Mouse (Mus musculus) heart, embryonic 10.5 days (tissue): ENCODE measurements around the gene B230217C12Rik. TPM values are rescaled to one million over a fixed set of nuclear protein-coding genes. Genes with fewer than 3 reads are reported as not detected.

Source experiments
- DNase-seq: peaks from one replicate; pipeline ENCODE4 v3.0.0-alpha.2; 2017; ENCODE audit warnings: low spot score
- H3K27ac ChIP-seq: fragments of 300-500 bp; sonication (generic); 2 replicates; pipeline ENCODE4 v1.5.1; 2016; ENCODE audit warnings: mild to moderate bottlenecking
- H3K27me3 ChIP-seq: fragments of 300-500 bp; sonication (generic); 2 replicates; pipeline ENCODE4 v1.6.1; 2016; ENCODE audit warnings: mild to moderate bottlenecking; ENCODE audit not compliant: poor library complexity, insufficient read depth, severe bottlenecking
- H3K36me3 ChIP-seq: fragments of 300-500 bp; sonication (generic); 2 replicates; pipeline ENCODE4 v1.6.1; 2016; ENCODE audit warnings: mild to moderate bottlenecking, moderate library complexity
- H3K4me1 ChIP-seq: fragments of 300-500 bp; sonication (generic); 2 replicates; pipeline ENCODE4 v1.6.1; 2016; ENCODE audit warnings: mild to moderate bottlenecking
- H3K4me3 ChIP-seq: fragments of 300-500 bp; sonication (generic); 2 replicates; pipeline ENCODE4 v1.5.1; 2016; ENCODE audit warnings: mild to moderate bottlenecking, moderate library complexity
- H3K9me3 ChIP-seq: fragments of 300-500 bp; sonication (generic); 2 replicates; pipeline ENCODE4 v1.6.1; 2016; ENCODE audit warnings: mild to moderate bottlenecking, moderate library complexity
- WGBS: fragments of 180-500 bp; shearing (Covaris S2); methylation state at CpG from one replicate; pipeline ENCODE4 v1.1.7; 2016; 5-methylcytosine and 5-hydroxymethylcytosine counted together
- polyA plus RNA-seq: library from polyadenylated mRNA; unstranded; fragments of >200 nt; fragmentation: Nextera tagmentation; extraction: Ambion mirVana; gene quantifications from 2 replicates; pipeline ENCODE4 v1.2.1, GENCODE M21; 2016

B230217C12Rik gene
- polyA plus RNA-seq, result 9.2 and 9.6 TPM in 2 replicates

DNA sequence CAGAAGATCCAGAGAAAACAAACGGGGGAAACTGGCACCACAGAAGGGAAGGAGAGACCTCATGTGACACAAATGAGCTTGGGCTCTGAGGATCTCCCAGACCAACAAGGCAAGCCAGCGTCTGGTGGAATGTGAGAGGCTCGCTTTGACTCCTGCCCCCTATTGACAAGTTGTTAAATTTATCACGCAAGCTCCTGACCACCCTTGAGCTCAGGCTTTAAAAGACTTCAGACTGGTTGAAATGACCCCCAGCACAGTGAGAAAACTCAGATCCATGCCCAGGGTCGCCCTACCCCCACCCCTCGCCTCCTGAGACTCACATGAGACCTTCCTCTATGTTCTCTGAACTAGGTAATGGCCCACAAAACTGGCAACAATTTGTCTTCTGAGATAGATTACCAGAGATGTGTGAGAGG is at the start of gene B230217C12Rik:
TSS of gene B230217C12Rik (plus strand) at position 242 of the 416 bp plus-strand sequence.
- Histone ChIP-seq H3K27me3 (no peaks in the 10 kb centered on the region), H3K27ac (peak within 1 kb of the TSS; percentile 89), H3K4me1 (peaks cover 30% of the 10 kb centered on the region), H3K4me3 (peak within 1 kb of the TSS; percentile 67), H3K9me3 (no peaks in the 10 kb centered on the region), H3K36me3 (peaks cover 27% of the 10 kb centered on the region)
- DNase-seq, result no peak
- 1% methylated on average over 6 of the region's 6 CpGs for WGBS

DNA sequence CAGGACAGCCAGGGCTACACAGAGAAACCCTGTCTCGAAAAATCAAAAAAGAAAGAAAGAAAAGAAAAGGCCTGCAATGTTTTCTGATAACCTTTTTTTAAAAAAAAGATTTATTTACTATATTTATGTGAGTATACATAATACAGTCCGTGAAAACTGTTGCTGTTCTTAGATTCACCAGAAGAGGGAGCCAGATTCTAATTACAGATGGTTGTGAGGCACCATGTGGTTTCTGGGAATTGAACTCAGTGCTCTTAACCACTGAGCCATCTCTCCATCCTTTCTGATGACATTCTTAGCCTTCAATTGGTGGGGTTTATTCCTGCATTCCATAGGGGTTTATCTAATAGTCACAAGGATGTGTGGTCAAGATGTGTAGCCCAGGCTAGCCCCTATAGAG is 47.4 kb upstream of the B230217C12Rik start:
- H3K27ac ChIP-seq, result no peak overlapping the region
- no peaks in the 10 kb centered on the region for H3K36me3 ChIP-seq
- H3K4me1 ChIP-seq, result peaks cover 6% of the 10 kb centered on the region; the same call in 1 of the 2 replicates
- H3K9me3 ChIP-seq, result no peaks in the 10 kb centered on the region
- no peak overlapping the region for H3K4me3 ChIP-seq
- H3K27me3 ChIP-seq, result no peaks in the 10 kb centered on the region
- DNase-seq, result no peak
- 6% methylated on average over 2 of the region's 2 CpGs for WGBS

DNA sequence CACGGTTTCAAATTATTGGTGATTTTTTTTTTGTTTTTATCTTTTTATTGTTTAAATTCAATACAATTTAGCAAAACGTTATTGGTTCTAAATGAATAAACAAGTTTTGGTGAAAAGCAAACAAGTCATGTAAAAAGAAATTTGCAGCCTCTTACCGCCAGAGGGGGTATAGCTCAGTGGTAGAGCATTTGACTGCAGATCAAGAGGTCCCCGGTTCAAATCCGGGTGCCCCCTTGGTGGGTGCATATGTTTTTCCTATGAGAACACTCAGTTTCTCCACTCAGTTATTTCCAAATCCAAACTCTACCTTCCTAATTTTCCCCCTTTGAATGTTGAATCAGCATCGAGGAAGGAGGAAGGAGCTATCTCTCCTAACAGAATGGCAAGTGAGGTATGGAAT is 43.7 kb upstream of the B230217C12Rik start:
- 4% methylated on average over 6 of the region's 6 CpGs for WGBS
- no peak overlapping the region for H3K4me3 ChIP-seq
- H3K27me3 ChIP-seq, result no peaks in the 10 kb centered on the region
- peak; percentile 79 for DNase-seq
- no peaks in the 10 kb centered on the region for H3K9me3 ChIP-seq
- H3K4me1 ChIP-seq, result peaks cover 24% of the 10 kb centered on the region
- no peak overlapping the region for H3K27ac ChIP-seq
- H3K36me3 ChIP-seq, result no peaks in the 10 kb centered on the region

DNA sequence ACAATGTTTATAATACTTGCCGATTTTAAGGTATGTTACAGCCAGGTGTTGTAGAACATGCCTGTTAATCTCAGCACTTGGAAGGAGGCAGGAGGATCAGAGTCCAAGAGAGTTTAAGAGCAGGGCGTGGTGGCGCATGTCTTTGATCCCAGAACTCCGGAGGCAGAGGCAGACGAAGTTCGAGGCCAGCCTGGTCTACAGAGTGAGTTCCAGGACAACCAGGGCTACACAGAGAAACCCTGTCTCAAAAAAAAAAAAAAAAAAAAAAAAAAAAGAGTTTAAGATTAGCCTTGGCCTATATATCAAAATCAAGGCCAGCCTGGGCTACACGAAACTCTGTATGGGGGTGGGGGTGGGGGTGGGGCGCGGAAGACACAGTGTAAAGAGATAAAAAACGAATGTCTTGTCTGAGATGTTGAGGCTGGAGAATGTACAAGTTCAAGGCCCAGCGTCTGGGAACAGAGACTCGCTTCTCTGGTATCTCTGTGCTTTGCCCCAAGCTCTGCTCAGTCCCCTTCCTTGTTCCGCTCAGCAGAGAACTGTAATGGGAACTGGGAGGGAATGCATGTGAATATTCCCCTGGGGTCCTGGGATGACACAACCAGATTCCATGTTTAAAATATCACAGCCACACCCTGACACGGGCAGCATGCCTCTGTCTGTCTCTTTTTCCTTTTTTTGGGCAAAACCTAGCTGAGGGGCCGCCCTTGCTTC is 43.1 kb upstream of the B230217C12Rik start:
- Histone ChIP-seq H3K9me3 (no peaks in the 10 kb centered on the region), H3K36me3 (no peaks in the 10 kb centered on the region), H3K4me3 (peak overlapping the region; percentile 97), H3K27me3 (no peaks in the 10 kb centered on the region), H3K4me1 (peaks cover 30% of the 10 kb centered on the region), H3K27ac (no peak overlapping the region; the same call in 1 of the 2 replicates)
- DNase-seq, result no peak
- WGBS, result 50% methylated on average over 15 of the region's 15 CpGs

DNA sequence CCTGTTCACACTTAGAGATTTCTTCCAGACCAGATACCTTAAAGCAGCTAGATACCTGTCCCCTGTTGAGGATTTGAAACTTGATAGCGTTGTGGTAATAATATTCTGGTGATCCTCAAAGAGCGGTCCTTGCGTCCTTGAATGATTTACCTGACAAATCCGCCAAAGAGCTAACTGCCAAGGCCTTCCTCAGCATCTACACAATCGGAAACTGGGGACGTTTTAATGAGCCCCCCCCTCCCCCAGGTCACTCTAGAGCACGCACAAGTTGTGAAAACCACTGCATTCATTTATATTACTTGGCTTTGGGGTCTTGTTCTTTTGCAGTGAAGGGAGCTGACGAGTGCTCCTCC is 42.5 kb upstream of the B230217C12Rik start:
- Histone ChIP-seq H3K9me3 (no peaks in the 10 kb centered on the region), H3K4me1 (peaks cover 32% of the 10 kb centered on the region), H3K36me3 (no peaks in the 10 kb centered on the region), H3K27me3 (no peaks in the 10 kb centered on the region), H3K4me3 (peak overlapping the region; percentile 97), H3K27ac (0 out of 2 replicates have a peak overlapping the region, but pooled peaks have one; percentile 1)
- WGBS, result 34% methylated on average over 8 of the region's 8 CpGs
- no peak for DNase-seq

DNA sequence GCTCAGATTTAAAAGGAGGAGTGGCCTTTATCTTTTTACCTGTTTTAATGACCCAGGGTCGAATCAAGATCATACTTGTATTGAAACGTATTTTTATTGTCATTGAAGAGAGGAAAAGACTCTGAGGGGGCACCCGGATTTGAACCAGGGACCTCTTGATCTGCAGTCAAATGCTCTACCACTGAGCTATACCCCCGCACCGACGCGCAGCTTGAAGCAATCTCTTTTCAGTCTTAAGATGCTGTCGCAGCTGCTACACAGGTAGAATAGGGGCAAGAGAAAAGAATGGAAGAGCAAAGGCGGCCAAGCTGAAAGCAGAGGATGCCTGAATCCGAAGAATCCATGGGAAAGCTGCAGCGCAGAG is 41.8 kb upstream of the B230217C12Rik start, which contains the start of gene Lasp1:
TSS of gene Lasp1 (plus strand) at position 219 of the 364 bp plus-strand sequence.
- Histone ChIP-seq H3K4me3 (peak within 1 kb of the TSS; percentile 97), H3K9me3 (no peaks in the 10 kb centered on the region), H3K27ac (peak within 1 kb of the TSS; percentile 97), H3K36me3 (no peaks in the 10 kb centered on the region), H3K4me1 (peaks cover 34% of the 10 kb centered on the region), H3K27me3 (no peaks in the 10 kb centered on the region)
- peak; percentile 93 for DNase-seq
- 0% methylated on average over 11 of the region's 11 CpGs for WGBS

DNA sequence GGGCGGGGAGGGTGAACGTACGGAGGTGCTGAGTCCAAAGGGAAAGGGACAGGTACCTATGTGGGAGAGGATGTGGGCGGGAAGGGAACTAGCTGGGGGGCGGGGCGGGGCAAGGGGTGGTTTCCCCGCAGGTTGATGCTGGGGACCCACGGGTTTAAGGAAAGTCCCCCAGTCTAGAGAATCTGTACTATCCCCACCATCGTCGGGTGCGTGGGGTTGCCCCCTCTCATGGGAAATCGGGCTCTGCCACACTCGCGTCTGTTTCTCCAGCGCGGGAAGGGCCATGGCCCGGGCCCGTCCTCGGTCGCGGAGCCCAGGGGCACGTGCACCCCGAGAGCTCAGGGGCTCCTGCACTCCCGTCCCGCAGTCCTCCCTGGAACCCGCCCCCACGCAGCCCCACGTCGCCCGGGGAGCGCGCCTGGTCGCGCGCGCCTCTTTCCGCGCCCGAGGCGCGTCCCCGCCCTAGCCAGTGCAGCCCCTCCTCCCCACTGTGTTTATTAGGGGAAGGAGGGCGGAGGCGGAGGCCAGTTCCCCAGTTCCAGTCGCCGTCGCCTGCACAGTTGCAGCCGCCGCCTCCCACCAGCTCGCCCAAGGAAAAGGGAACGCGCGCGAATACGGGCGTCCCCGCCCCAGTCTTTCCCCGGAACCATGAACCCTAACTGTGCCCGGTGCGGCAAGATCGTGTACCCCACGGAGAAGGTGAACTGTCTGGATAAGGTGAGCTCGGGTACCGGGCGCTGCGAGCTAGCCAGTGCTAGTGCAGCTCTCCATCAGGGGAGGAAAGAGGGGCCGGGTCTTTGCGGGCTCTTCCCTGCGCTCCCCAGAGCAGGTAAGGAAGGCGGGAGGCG is 41.2 kb upstream of the B230217C12Rik start:
- no peaks in the 10 kb centered on the region for H3K9me3 ChIP-seq
- peaks cover 40% of the 10 kb centered on the region for H3K4me1 ChIP-seq
- peak overlapping the region; percentile 97 for H3K27ac ChIP-seq
- WGBS, result under 1% methylated on average over 70 of the region's 71 CpGs
- peak overlapping the region; percentile 97 for H3K4me3 ChIP-seq
- H3K36me3 ChIP-seq, result no peaks in the 10 kb centered on the region
- DNase-seq, result peak; percentile 87
- H3K27me3 ChIP-seq, result no peaks in the 10 kb centered on the region

DNA sequence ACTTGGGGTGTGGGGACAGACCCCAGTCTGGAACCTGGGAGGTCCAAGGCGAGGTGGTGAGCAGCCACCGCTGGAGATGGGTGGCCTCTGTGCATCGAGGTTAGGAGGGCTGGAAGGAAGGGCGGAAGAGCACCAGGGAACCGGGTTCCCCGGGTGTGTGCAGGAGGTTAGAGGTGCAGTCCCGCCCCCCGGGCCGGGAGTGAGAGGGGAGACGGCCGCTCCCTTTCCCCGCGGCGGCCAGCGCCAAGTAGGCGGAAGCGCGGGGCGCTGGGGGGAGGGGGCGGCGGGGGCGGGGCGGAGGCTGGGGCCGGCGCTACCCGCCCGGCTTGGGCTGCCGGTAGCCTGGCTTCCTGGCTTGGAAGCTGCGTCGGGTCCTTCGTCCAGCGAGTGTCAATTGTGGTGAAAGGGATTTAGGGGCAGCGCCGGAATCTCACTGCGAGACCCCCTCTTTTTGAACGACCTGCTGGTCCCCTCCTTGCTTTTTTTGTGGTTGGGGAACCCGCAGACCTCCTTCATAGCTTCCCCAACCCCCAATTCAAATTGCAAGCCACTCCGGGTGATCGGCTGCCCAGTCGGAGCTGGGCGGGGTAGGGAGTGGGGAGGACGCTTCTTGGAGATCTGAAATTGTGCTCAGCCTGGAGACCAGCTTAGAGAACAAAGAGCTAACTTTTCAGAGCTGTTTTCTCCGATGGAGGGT is 40.4 kb upstream of the B230217C12Rik start:
- Histone ChIP-seq H3K4me1 (peaks cover 48% of the 10 kb centered on the region), H3K27me3 (no peaks in the 10 kb centered on the region), H3K9me3 (no peaks in the 10 kb centered on the region), H3K4me3 (peak overlapping the region; percentile 97), H3K36me3 (no peaks in the 10 kb centered on the region), H3K27ac (peak overlapping the region; percentile 97)
- under 1% methylated on average over 36 of the region's 43 CpGs for WGBS
- peak; percentile 86 for DNase-seq

DNA sequence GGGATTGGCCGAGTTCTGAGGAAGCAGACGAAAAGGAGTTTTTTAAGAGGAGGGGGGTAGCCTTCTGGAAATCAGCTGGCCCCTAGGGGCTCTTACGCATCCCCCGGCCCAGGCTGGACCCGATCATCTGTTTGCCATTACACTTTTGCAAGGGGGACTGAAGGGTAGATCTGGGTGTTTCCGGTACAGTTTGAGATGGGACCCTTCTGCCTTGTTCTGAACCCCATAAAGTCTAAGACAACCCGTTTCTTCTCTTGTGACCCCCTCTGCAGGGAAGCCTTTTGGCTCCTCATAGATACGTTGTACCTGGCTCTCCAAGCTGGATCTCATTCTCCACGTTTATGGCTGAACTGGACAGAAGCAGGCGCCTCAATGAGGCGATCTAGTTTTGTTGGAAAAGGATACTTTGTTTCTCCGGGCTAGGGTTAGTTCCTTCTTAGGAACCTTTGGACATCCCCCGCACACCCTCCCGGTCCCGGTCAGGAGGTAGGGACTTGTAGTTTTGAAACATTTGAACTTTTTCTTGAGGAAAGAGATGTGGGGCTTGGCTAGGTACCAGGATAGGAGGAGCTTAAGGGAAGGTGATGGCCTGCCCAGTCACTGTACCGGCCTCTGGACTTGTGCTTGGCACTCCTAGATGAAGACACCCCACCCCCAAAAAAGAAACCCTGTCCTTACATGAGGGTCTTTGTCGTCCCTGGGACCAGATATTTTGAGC is 39.7 kb upstream of the B230217C12Rik start:
- Histone ChIP-seq H3K36me3 (no peaks in the 10 kb centered on the region), H3K4me3 (peak overlapping the region; percentile 97), H3K27ac (peak overlapping the region; percentile 97), H3K27me3 (no peaks in the 10 kb centered on the region), H3K9me3 (no peaks in the 10 kb centered on the region), H3K4me1 (peaks cover 55% of the 10 kb centered on the region)
- DNase-seq, result no peak
- 6% methylated on average over 17 of the region's 17 CpGs for WGBS

DNA sequence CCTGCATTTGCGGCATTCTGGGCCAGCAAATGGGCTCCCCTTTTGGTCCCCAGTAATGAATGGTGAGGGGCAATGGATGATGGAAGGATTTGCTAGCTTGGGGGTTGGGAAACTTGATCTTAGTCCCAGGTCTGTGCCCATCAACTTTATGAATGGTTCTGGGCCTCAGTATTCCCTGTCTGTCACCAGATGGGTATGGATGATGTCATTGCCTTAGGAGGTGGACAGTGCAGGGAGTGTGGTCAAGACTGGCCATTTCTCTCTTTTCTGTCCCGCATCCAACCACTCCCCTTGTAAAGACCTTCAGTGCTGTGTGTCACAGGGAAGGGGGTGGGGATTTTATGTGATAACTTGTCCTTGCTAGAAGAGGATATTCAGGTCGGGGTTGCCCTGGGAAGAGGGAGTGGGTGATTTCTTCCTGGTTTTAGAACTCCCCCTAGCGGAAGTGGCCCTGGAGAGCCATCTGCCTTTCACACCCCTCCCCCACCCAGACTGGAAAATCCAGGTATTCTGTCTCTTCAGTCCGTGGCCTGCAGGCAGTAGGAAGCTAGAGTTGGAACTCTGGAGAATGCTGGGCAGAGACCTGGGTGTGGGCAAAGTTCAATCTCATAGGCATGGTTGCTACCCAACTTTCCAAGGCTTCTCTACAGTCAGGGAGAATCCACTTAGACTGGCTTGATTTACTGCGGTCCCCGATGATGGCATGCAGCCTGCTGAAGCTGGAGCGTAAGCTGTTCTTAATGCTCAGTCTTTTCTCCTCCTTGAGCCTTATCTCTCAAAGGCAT is 39.0 kb upstream of the B230217C12Rik start:
- H3K4me3 ChIP-seq, result peak overlapping the region; percentile 97
- H3K27ac ChIP-seq, result peak overlapping the region; percentile 97
- no peaks in the 10 kb centered on the region for H3K27me3 ChIP-seq
- no peaks in the 10 kb centered on the region for H3K36me3 ChIP-seq
- H3K9me3 ChIP-seq, result no peaks in the 10 kb centered on the region
- peak; percentile 78 for DNase-seq
- WGBS, result 20% methylated on average over 8 of the region's 8 CpGs
- H3K4me1 ChIP-seq, result peaks cover 62% of the 10 kb centered on the region

DNA sequence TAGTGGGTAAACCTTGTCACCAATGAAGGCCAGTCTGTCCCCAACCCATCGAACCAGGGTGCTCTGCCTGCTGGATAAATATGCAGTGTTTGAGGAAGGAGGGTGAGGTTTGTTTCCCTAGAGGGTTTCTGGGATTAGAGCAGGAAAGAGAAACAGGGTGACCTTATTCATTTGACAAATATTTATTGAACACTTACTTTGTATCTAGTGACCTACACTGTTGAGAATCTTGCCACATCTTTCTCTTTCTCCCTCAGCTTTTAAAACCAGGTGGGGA is 38.4 kb upstream of the B230217C12Rik start:
- H3K9me3 ChIP-seq, result no peaks in the 10 kb centered on the region
- DNase-seq, result no peak
- H3K4me1 ChIP-seq, result peaks cover 66% of the 10 kb centered on the region
- peak overlapping the region; percentile 97 for H3K4me3 ChIP-seq
- H3K36me3 ChIP-seq, result peaks cover 4% of the 10 kb centered on the region
- H3K27me3 ChIP-seq, result no peaks in the 10 kb centered on the region
- H3K27ac ChIP-seq, result peak overlapping the region; percentile 97
- WGBS, result 14% methylated on average over 1 of the region's 1 CpGs

DNA sequence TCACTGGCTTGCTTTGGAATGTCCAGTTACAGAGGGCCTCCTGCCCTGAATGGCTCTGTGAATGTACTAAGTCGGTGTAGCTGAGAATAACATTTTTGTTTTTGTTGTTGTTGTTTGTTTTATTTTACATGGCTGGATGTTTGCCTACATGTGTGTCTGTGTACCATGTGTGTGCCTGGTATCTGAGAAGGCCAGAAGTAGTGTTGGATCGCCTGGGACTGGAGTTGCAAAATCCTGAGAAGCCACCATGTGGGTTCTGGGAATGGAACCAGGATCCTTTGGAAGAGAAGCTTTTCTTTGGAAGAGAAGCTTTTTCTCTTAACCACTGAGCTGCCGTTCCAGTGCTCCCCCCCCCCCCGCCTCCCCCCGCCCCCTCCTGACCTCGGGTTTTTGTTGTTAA is 38.1 kb upstream of the B230217C12Rik start:
- no peak overlapping the region for H3K4me3 ChIP-seq
- H3K9me3 ChIP-seq, result no peaks in the 10 kb centered on the region
- WGBS, result 52% methylated on average over 6 of the region's 6 CpGs
- H3K27me3 ChIP-seq, result no peaks in the 10 kb centered on the region
- H3K27ac ChIP-seq, result no peak overlapping the region
- peaks cover 68% of the 10 kb centered on the region for H3K4me1 ChIP-seq
- peaks cover 8% of the 10 kb centered on the region for H3K36me3 ChIP-seq
- DNase-seq, result no peak
